Mouse (Mus musculus) left cerebral cortex, adult 2 months (tissue): ENCODE data around the gene Klhdc8b. TPM values are rescaled to one million over a fixed set of nuclear protein-coding genes. Genes with fewer than 3 reads are reported as not detected.

ENCODE experiments used
- DNase-seq, 2 experiments: peaks; one replicate each; pipeline ENCODE4 v3.0.0; 2021 to 2022; ENCODE audit warnings: low spot score in 2 of 2, mixed read lengths in 1 of 2; ENCODE audit errors: extremely low spot score in 1 of 2
- H3K27ac ChIP-seq: fragments of 200-600 bp; 2 replicates; pipeline ENCODE4 v1.8.1; 2022
- H3K4me3 ChIP-seq: fragments of 200-600 bp; 2 replicates; pipeline ENCODE4 v1.8.1; 2022
- CTCF ChIP-seq: fragments of 200-600 bp; IDR thresholded peaks from 2 replicates; pipeline ENCODE4 v1.8.1; 2022; ENCODE audit warnings: antibody characterized with exemption, mild to moderate bottlenecking, moderate library complexity
- intact Hi-C: fragments of 180-260 bp; cut with DNase I; formaldehyde crosslinking; loops from one replicate; pipeline ENCODE4 v1.15.1; 2025
- total RNA-seq, 2 experiments: library from RNA; stranded (reverse); gene quantifications; 2 replicates each; pipeline ENCODE4 v1.2.3; 2021

Gene Klhdc8b
- total RNA-seq, 2 experiments from 2014 or later, result 30.7 to 32.8 TPM

DNA sequence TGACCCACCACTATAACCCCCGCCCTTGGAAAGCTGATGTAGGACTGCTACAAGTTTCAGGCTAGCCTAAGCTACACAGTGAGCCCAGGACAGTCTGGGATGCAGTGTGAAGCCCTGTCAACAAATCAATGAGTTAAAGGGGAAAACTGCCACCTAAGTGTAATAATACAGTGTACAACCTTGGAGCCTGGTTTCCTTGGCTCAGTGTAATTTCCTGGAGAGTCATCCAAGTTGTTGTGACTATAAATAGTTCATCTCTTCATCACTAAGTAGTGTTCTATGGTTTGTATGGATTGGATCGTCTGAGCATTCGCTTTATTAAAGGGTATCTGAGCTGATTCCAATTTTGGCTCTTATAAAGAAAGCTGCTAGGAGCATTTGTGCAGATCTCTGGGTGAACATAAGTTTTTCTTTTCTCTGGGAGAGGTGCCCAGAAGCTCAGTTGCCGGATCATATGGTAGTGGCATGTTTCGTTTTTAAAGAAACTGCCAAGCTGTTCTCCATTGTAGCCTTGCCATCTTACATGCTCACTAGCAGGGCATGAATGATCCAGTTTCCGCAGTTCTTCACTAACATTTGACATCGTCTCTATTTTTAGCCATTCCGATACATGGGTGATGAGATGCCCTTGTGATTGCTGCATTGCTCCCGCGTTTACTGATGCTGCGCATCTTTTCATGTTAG, 20.0 kb downstream of the Klhdc8b start:
- Histone ChIP-seq H3K27ac (peak overlapping the region; percentile 42), H3K4me3 (no peak overlapping the region; the same call in 1 of the 2 replicates)
- intact Hi-C loops, result loop anchor here (2.0 kb wide), 2 partner anchors 31 to 39 kb away; no protein-coding TSS in a partner anchor
- no peak for DNase-seq
- no peak for TF ChIP-seq CTCF

DNA sequence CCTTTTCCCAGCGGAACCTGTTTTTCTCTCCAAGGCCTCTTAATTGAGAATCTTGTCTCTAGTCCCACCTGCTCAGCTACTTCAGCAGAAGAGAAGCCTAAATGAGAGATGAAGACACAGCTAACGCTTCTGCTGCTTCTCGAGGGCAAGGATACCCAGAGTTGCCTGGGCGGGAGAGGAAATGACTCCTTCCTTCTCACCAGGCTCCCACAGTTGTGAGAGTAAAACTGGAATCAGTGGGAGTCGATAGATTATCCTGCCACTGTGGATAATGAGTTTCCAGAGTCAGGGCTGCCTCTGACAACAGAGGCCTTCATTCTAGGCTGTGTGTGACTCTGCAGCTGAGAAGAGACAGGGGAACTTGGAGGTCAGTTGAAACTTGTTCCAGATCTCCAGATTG, 20.9 kb downstream of the Klhdc8b start:
- intact Hi-C loops, result loop anchor here (2.0 kb wide), 2 partner anchors 30 to 38 kb away; no protein-coding TSS in a partner anchor
- H3K27ac ChIP-seq, result peak overlapping the region; percentile 42
- no peak overlapping the region for H3K4me3 ChIP-seq
- no peak for DNase-seq
- TF ChIP-seq CTCF, result no peak

DNA sequence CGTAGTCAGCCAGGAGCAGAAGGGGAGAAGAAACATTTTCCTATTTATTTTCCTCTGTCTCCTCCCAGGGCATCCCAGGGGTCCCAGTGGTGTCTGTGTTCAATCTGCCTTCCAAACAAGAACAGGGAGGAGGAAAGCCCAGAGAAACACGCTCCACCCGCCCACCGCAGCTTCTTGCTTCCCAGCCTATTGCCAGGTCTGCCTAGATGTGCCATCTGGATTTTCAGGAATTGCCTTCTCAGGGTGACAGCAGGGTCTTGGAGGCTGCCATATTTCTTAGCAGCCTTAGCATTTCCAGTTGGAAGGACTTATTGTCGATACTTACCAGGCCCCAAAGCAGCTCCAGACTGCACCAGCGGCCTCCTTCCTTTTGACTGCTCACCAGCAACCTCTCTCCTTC, 22.2 kb downstream of the Klhdc8b start:
- no peak overlapping the region for H3K4me3 ChIP-seq
- DNase-seq, result peak in 1 of 2 experiments; percentile 18
- H3K27ac ChIP-seq, result no peak overlapping the region
- intact Hi-C loops, result no loop called here
- TF ChIP-seq CTCF, result no peak

- intact Hi-C loops, result no loop called here
- H3K4me3 ChIP-seq, result no peak within 1 kb of the TSS
- no peak for TF ChIP-seq CTCF
- no peak within 1 kb of the TSS for H3K27ac ChIP-seq
- no peak for DNase-seq
Observed at GRCm38 (mm10) chr9:108436182-108436581, 25.2 kb downstream of the Klhdc8b start, which contains the start of gene BC048562. BC048562 (plus strand) TSS chr9:108436482.

DNA sequence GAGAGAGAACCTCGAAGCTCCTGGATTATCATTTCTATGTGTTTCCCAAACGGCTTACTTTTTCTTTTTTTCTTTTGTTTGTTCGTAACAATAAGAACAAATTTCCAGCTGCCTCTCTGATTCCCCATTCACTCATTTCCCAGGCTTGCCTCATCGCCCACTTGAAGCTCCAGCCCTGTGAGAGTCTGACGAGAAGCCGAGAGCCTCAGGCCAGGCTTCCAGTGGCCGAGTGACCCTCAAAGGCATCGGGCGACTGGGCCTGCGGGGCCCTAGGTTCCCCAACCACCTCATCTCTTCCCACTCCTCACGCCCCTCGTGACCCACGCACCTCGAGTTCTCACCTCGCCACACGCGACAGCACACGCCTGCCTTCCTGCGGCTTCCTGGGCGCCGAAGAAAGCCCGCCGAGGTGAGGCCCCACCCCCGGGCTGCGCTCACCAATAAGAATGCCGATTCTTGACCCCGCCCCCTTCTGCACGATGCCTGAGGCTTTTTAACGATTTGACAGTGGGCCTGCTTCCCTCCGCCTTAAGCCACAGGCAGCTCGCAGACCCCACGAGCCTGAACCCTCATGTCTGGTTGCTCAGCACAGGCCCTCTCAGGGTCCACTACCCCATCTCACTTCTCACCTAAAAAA, 29.8 kb downstream of the Klhdc8b start:
- intact Hi-C loops, result no loop called here
- DNase-seq, result no peak
- TF ChIP-seq CTCF, result no peak

DNA sequence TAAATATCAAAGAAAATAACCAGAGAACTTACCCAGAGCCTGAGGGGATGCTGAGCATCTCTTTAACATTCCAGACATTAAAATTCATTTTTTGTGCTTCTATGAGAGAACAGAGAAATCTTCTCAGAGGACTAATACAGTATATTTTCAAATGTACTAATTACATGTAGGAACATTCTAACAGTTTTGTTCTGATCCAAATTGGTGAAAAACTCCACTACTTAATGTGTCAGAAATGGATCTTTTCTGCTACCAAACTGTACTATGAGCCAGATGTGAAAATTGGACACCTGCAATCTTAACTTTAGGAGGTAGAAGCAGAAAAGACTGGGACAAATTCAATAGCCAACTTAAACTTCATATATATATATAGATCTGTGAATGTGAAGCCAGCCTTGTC, 33.0 kb downstream of the Klhdc8b start, which contains the start of gene Ccdc36:
TSS of gene Ccdc36 (minus strand) at position 101 of the 400 bp plus-strand sequence.
- DNase-seq, result no peak
- no peak within 1 kb of the TSS for H3K27ac ChIP-seq
- intact Hi-C loops, result no loop called here
- no peak for TF ChIP-seq CTCF
- no peak within 1 kb of the TSS for H3K4me3 ChIP-seq

More for the DNA sequence above, 29.8 kb downstream of the Klhdc8b start:
- no peak overlapping the region for H3K4me3 ChIP-seq
- no peak overlapping the region for H3K27ac ChIP-seq

- no peak for DNase-seq
- Histone ChIP-seq H3K27ac (no peak overlapping the region), H3K4me3 (no peak overlapping the region)
- intact Hi-C loops, result no loop called here
- TF ChIP-seq CTCF, result peak; percentile 57
Observed at GRCm38 (mm10) chr9:108412221-108412620, 49.2 kb downstream of the Klhdc8b start.

DNA sequence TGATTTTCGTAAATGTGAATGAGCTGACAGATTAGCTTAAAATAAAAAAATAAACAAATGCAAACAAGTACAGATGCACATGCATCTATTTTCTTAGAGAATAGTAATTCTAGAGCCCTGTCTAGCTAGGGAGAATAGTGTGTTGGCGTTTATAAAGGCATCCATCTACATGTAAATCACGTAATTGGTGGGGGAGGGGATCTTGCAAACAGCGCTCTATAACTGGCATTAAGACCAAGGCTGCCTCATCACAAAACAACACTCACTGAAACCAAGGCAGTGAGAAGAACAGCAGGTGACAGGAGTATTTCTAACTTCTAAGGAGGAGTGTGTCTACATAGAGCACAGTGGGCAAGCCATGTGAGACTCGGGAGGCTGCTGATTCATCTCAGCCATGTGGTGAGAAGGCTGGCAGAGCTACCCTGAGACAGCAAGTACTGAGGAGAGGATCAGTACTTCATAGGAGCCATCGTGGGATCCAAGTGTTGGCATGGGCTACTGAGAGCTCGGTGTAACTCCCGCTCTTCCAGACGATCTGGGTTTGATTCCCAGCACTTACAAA, 49.9 kb downstream of the Klhdc8b start:
- TF ChIP-seq CTCF, result no peak
- intact Hi-C loops, result loop anchor here (1.0 to 2.0 kb wide), 2 partner anchors 10 to 29 kb away; no protein-coding TSS in a partner anchor
- Histone ChIP-seq H3K4me3 (no peak overlapping the region), H3K27ac (no peak overlapping the region)
- peak; percentile 42 to 62 for DNase-seq

GRCm38 (mm10) chr9:108409535-108409934, 51.8 kb downstream of the Klhdc8b start:
- no peak for DNase-seq
- Histone ChIP-seq H3K4me3 (no peak overlapping the region), H3K27ac (no peak overlapping the region)
- intact Hi-C loops, result no loop called here
- no peak for TF ChIP-seq CTCF

DNA sequence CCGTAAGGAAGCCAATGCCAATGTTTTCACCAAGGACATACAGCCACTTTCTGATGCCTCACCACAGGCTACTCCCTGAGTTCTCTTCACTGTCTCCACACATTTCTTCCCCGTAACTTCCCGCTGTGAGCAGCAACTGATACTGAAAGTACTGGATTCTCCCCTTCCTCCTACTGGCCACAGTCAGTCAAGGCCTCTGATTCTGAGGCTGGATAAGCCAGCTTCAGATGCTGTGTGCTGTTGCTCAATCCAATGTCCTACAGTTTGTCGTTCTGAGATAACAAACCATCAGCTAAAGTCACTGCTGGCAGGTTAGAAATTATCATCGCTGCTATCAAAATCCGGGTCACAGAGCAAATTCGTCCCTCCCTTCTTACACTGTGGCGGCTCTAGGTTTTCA, 56.9 kb downstream of the Klhdc8b start:
- no peak for TF ChIP-seq CTCF
- intact Hi-C loops, result no loop called here
- no peak overlapping the region for H3K27ac ChIP-seq

DNA sequence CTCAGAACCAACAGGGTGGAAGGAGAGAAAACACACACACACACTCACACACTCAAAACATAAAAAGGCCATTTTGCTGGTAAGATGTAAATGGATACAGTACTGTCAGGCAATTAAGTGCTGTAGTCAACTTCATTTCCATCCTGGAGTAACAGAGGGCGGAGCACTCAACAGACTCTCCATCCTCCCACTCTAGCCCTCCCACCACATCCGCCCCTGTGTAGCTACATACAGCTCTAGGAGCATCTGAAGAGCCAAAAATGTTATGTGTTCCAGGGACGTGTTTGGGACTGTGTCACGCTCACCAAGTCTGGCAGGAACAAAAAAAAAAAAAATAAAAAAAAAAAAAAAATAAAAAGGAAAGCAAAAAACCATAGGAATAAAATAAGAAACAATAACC, 58.3 kb downstream of the Klhdc8b start:
- DNase-seq, result peak; percentile 26 to 46
- TF ChIP-seq CTCF, result no peak
- Histone ChIP-seq H3K4me3 (no peak overlapping the region), H3K27ac (no peak overlapping the region)
- intact Hi-C loops, result loop anchor here (2.0 kb wide), 1 partner anchor 38 kb away; no protein-coding TSS in a partner anchor

More for the DNA sequence above, 56.9 kb downstream of the Klhdc8b start:
- DNase-seq, result no peak
- H3K4me3 ChIP-seq, result no peak overlapping the region
